Mouse (Mus musculus) hindbrain, embryonic 15.5 days (tissue): ENCODE results near the gene Tm9sf4. TPM values are rescaled to one million over a fixed set of nuclear protein-coding genes. Genes with fewer than 3 reads are reported as not detected.

Experiments
- ATAC-seq: fragments of 200-750 bp; cut with Nextera tagmentation; 2 replicates; pipeline ENCODE4 v1.8.0; 2017; ENCODE audit warnings: low read depth, moderate number of reproducible peaks, moderate TSS enrichment; ENCODE audit not compliant: low FRiP score
- H3K27ac ChIP-seq: fragments of 300-500 bp; sonication (generic); replicated peaks from 2 replicates; pipeline ENCODE4 v1.5.1; 2015; ENCODE audit warnings: mild to moderate bottlenecking, inconsistent platforms
- H3K27me3 ChIP-seq: fragments of 300-500 bp; sonication (generic); 2 replicates; pipeline ENCODE4 v1.6.1; 2015; ENCODE audit warnings: control low read depth, inconsistent platforms
- H3K36me3 ChIP-seq: fragments of 300-500 bp; sonication (generic); 2 replicates; pipeline ENCODE4 v1.6.1; 2015; ENCODE audit warnings: control low read depth, inconsistent platforms
- H3K4me1 ChIP-seq: fragments of 300-500 bp; sonication (generic); replicated peaks from 2 replicates; pipeline ENCODE4 v1.6.1; 2015; ENCODE audit warnings: control low read depth, inconsistent platforms
- H3K4me2 ChIP-seq: fragments of 300-500 bp; sonication (generic); 2 replicates; pipeline ENCODE4 v1.6.1; 2015; ENCODE audit warnings: moderate library complexity, mild to moderate bottlenecking, inconsistent platforms
- H3K4me3 ChIP-seq: fragments of 300-500 bp; sonication (generic); 2 replicates; pipeline ENCODE4 v1.5.1; 2015; ENCODE audit warnings: mild to moderate bottlenecking, inconsistent platforms
- H3K9ac ChIP-seq: fragments of 300-500 bp; sonication (generic); 2 replicates; pipeline ENCODE4 v1.6.1; 2015; ENCODE audit warnings: inconsistent platforms
- H3K9me3 ChIP-seq: fragments of 300-500 bp; sonication (generic); 2 replicates; pipeline ENCODE4 v1.6.1; 2016; ENCODE audit warnings: control low read depth, inconsistent platforms
- WGBS: fragments of 180-500 bp; shearing (Covaris S2); methylation state at CpG from one replicate; pipeline ENCODE4 v1.1.7; 2015; 5-methylcytosine and 5-hydroxymethylcytosine counted together
- polyA plus RNA-seq: library from polyadenylated mRNA; unstranded; fragments of >200 nt; fragmentation: Nextera tagmentation; extraction: Ambion mirVana; gene quantifications from 2 replicates; pipeline ENCODE4 v1.2.1, GENCODE M21; 2015

Gene Tm9sf4
- polyA plus RNA-seq, 1 experiment from 2014 or later = 85.6 TPM

DNA sequence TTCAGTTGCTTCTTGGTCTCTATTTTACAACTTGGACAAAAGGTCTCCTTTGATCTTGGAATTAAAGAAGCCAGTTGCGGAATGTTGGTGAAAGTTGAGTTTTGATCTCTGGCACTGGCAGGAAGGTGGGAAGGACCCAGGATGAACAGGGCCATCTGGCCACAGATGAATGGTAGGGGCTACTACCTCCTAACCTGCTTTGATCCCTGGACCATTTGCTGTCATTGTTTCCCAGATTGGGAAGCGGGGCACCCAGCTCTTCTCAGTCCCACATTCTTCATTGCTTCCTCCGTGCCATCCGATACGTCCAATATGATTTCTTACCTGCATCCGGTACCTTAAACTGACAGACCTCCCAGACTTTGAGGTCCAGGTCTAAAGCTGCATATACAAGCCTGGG lies 6.0 kb downstream of the Tm9sf4 start:
- Histone ChIP-seq H3K36me3 (no peaks in the 10 kb centered on the region), H3K27ac (no peak overlapping the region), H3K27me3 (no peaks in the 10 kb centered on the region), H3K9ac (no peak overlapping the region), H3K4me2 (no peak overlapping the region), H3K9me3 (no peaks in the 10 kb centered on the region), H3K4me1 (peaks cover 24% of the 10 kb centered on the region), H3K4me3 (no peak overlapping the region)
- ATAC-seq = no peak
- WGBS = 59% methylated on average over 6 of the region's 6 CpGs

DNA sequence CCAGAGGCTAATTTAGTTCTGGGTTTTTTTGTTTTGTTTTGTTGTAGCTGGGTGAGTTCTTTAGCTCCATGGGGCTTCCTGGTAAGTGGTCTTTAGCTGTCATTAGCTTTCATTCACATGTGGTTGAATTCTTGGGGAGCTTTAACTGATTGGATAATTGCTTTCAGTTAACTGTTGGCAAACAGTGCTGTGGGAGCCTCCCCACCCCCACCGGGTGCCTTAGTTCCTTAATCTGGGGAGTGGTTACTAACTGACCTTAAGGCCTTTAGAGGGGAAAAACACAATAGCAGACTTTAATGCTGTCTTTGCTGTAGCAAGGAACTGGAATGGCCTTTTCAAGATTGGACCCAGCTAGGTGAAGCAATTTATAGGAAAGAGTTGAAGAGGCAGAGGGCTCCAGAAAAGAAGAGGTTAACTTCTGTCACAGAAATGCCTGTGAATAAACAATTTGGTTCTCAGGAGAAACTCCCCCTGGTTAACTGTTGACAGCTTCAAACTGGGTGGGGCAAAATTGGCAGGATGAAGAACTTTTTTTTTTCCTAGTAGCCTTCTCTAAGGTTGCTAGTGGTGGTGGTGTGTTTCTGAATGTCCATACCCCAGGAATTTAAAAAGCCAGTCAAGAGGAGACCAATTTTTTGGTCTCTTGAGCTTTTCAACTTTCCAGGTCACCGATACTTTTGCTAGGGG lies 7.2 kb downstream of the Tm9sf4 start:
- Histone ChIP-seq H3K4me2 (no peak overlapping the region), H3K4me3 (no peak overlapping the region), H3K4me1 (peaks cover 13% of the 10 kb centered on the region), H3K27me3 (no peaks in the 10 kb centered on the region), H3K27ac (no peak overlapping the region), H3K36me3 (no peaks in the 10 kb centered on the region), H3K9ac (no peak overlapping the region), H3K9me3 (no peaks in the 10 kb centered on the region)
- 15% methylated on average over 2 of the region's 2 CpGs for WGBS
- no peak for ATAC-seq

DNA sequence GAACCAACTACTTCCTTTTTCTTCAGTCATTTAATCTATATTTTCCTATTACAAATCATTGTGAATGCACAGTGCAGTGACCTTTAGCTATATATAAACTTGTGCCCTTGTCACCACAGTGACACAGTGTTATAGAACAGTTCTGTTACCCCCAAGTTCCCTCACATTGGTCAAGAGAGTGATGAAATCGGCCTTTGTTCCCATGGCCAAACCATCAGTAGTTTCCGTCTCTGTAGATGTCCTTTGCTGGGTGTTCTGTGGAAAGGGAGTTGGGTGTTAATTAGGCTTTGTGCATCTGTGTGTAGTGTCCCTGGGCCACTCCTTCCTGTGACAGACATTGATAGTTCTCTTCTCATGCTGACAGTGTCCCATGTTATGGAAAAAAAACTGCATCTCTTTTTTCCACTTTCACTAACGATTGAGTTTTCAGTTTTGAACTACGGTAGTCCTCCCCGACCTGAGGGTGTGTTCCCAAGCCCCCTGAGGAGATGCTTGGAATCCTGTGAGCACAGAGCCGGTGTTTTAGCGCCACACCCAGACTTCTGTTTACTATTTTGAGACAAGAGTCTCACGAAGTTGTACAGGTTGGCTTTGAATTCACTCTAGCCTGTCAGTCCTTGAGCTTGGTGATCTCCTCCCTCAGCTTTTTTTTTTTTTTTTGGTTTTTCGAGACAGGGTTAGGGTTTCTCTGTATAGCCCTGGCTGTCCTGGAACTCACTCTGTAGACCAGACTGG lies 9.6 kb downstream of the Tm9sf4 start:
- H3K4me1 ChIP-seq = peaks cover 11% of the 10 kb centered on the region; the same call in 1 of the 2 replicates
- H3K27me3 ChIP-seq = no peaks in the 10 kb centered on the region
- no peak overlapping the region for H3K4me2 ChIP-seq
- 93% methylated on average over 9 of the region's 9 CpGs for WGBS
- H3K4me3 ChIP-seq = no peak overlapping the region
- H3K36me3 ChIP-seq = no peaks in the 10 kb centered on the region
- H3K27ac ChIP-seq = no peak overlapping the region
- no peaks in the 10 kb centered on the region for H3K9me3 ChIP-seq
- ATAC-seq = no peak
- no peak overlapping the region for H3K9ac ChIP-seq

DNA sequence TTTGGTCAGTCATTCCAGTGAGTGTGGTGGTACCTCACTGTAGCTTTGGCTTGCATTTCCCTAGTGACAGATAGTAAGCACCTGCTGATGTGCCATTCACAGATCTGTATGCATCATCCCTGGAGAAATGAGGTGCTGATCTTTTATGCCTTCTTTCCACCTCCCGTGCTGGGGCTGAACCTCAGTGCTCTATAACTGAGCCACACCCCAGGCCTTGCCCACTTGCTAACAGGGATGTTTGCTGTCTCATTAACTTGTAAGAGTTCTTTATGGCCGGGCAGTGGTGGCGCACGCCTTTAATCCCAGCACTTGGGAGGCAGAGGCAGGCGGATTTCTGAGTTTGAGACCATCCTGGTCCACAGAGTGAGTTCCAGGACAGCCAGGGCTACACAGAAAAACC lies 10.9 kb downstream of the Tm9sf4 start:
- WGBS = 89% methylated on average over 5 of the region's 5 CpGs
- H3K4me2 ChIP-seq = no peak overlapping the region
- H3K9me3 ChIP-seq = no peaks in the 10 kb centered on the region
- no peak overlapping the region for H3K27ac ChIP-seq
- ATAC-seq = no peak
- H3K36me3 ChIP-seq = no peaks in the 10 kb centered on the region
- peaks cover 11% of the 10 kb centered on the region; the same call in 1 of the 2 replicates for H3K4me1 ChIP-seq
- H3K9ac ChIP-seq = no peak overlapping the region
- H3K27me3 ChIP-seq = no peaks in the 10 kb centered on the region
- no peak overlapping the region for H3K4me3 ChIP-seq

DNA sequence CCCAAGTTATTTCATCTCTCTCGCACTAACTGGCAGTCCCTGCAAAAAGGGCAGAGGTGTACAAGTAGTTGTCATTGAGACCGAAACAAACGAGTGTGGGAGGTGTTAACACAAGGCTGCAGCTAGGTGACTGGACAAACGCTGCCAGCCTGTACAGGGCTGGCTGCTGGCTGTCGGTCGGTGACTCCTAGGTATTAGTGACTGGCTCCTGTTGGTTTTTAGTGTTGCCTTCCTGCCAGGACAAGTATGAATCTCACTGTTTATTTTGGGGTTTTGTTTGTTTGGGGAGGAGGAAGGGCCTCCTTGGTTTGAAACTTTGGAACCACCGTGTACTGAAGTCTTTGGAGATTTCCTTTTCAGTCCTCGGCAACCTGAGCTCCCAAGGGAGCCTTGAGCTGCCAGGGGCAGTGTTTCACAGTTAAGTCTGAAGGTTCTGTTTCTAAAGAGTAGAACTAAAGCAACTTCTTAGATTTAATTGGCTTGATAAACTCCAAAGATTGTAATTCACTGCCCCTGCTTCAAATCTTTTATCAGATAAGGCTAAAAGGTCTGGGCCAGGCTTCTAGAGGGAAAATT lies 15.0 kb downstream of the Tm9sf4 start:
- Histone ChIP-seq H3K9ac (no peak overlapping the region), H3K4me2 (no peak overlapping the region), H3K4me3 (no peak overlapping the region), H3K27ac (no peak overlapping the region), H3K27me3 (no peaks in the 10 kb centered on the region), H3K9me3 (no peaks in the 10 kb centered on the region), H3K36me3 (peaks cover 12% of the 10 kb centered on the region), H3K4me1 (no peaks in the 10 kb centered on the region)
- 79% methylated on average over 8 of the region's 8 CpGs for WGBS
- ATAC-seq = no peak

DNA sequence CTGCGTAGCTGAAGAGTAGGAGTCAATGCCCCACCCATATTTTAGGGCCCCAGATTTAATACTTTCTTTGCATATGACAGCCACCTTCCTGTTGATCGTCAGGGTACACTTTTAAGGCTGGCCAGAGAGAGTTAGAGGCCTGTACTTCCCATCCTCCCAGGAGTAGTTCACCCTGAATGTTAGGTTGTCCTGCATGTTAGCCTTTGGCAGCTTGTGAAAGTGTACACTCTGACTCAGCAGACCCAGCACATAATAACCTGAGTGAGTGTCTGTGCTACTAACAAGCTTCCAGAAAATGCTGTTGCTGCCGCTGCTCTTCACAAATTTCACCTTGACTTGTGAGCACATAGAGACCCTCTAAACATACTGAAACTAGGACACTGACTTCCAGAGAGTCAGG lies 16.1 kb downstream of the Tm9sf4 start:
- 96% methylated on average over 3 of the region's 3 CpGs for WGBS
- H3K36me3 ChIP-seq = peaks cover 18% of the 10 kb centered on the region
- no peak for ATAC-seq

DNA sequence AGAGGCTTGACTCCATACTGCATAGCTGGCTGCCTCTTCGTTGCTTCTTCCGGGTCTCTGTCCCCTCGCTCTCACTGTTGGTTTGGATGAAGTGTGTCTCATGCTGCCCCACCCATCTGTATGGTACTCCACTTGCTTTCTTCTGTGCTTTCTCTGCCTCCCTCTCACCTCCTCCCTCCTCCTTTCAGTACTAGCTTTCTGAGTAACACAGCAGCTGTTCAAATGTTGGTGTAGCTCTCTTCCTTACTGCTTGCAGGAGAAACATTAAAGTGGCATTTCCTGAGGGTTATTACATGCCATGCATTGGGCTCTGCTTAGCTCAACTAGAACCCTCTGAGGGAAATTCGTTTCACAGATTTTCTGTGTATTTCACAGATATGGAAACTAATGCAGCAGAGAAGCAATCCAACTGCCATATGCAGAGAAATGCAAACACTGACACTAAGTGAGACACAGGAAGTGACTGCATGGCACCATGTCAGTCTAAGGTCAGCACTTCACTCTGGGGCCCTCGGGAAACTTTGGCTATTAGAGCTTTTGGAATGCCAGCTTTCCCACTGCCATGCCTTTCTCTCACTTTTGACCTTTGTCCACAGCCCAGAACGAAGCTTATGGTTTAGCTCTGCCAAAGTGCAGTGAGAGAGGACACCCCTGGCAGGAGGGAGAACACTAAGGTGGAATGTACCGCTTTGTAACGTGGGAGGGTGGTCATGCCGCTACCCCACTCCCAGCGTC lies 18.2 kb downstream of the Tm9sf4 start:
- no peaks in the 10 kb centered on the region for H3K4me1 ChIP-seq
- no peak overlapping the region for H3K9ac ChIP-seq
- WGBS = 82% methylated on average over 10 of the region's 10 CpGs
- H3K27me3 ChIP-seq = no peaks in the 10 kb centered on the region
- ATAC-seq = no peak
- no peak overlapping the region for H3K4me2 ChIP-seq
- H3K27ac ChIP-seq = no peak overlapping the region
- no peak overlapping the region for H3K4me3 ChIP-seq
- no peaks in the 10 kb centered on the region for H3K9me3 ChIP-seq
- peaks cover 36% of the 10 kb centered on the region for H3K36me3 ChIP-seq

More for the DNA sequence above, 16.1 kb downstream of the Tm9sf4 start:
- Histone ChIP-seq H3K27me3 (no peaks in the 10 kb centered on the region), H3K9me3 (no peaks in the 10 kb centered on the region), H3K9ac (no peak overlapping the region), H3K4me2 (no peak overlapping the region), H3K27ac (no peak overlapping the region), H3K4me3 (no peak overlapping the region), H3K4me1 (no peaks in the 10 kb centered on the region)

DNA sequence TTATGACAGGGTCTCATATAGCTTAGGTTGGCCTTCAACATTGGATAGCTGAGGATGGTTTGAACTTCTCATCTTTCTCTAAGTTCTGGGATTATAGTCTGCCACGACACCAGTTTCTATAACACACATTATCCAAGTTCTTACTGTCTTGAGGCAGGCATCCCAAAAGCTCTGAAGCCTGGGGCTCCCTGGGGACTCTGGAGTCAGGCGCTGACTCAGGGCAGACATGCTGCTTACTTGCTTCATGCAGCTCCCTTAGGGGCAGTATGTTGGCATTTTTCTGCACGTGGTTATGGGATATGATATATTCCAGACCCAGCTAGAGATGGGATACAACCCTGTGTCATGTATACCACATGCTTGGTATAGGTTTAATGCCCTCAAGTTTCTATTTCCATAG lies 18.9 kb downstream of the Tm9sf4 start:
- H3K27ac ChIP-seq = no peak overlapping the region
- H3K4me3 ChIP-seq = no peak overlapping the region
- 81% methylated on average over 3 of the region's 3 CpGs for whole genome bisulfite sequencing
- no peak for ATAC-seq
- H3K4me1 ChIP-seq = no peaks in the 10 kb centered on the region
- no peak overlapping the region for H3K4me2 ChIP-seq
- H3K9me3 ChIP-seq = no peaks in the 10 kb centered on the region
- no peak overlapping the region for H3K9ac ChIP-seq
- H3K36me3 ChIP-seq = peaks cover 42% of the 10 kb centered on the region
- no peaks in the 10 kb centered on the region for H3K27me3 ChIP-seq

DNA sequence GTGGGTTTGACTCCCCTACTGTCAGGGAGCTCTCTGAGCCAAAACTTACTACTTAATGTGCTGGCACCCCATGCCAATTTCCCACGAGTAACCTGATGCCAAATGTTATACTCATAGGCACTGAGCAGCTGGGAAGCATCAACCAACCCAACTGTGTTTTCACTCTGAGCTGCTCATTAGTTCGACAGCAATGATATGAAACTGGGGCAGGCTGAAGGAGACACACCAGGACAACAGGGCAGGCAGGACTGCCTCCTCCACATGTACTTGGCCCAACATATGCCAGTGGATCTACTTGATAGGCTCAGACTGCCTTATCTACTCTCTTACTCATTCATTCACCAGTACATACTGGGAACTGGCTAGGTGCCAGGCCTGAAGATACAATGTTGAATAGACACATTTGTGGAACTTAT lies 25.1 kb downstream of the Tm9sf4 start:
- peaks cover 78% of the 10 kb centered on the region for H3K36me3 ChIP-seq

DNA sequence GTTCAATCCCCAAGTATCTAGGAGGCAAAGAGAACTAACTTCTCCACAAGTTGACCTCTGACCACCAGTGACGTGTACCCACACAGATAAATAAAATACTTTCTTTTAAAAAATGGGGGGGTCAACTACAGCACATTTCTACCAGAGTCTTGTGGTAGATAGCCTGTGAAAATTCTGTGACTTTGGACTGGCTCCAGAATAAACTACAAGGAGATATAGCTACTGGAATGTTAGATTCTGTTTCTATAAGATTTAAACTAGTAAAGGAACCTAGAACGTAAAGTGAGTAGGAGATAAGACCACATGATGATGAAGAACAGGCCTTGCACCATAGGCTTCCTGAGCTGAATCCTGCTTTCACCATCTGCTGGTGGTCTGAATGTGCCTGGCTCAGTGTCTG lies 26.7 kb downstream of the Tm9sf4 start:
- no peak for ATAC-seq
- 93% methylated on average over 2 of the region's 2 CpGs for WGBS
- Histone ChIP-seq H3K4me2 (no peak overlapping the region), H3K4me3 (no peak overlapping the region), H3K27me3 (no peaks in the 10 kb centered on the region), H3K9ac (no peak overlapping the region), H3K9me3 (no peaks in the 10 kb centered on the region), H3K36me3 (peaks cover 82% of the 10 kb centered on the region), H3K4me1 (no peaks in the 10 kb centered on the region), H3K27ac (no peak overlapping the region)

More for the DNA sequence above, 25.1 kb downstream of the Tm9sf4 start:
- Histone ChIP-seq H3K9ac (no peak overlapping the region), H3K9me3 (no peaks in the 10 kb centered on the region), H3K4me3 (no peak overlapping the region), H3K27me3 (no peaks in the 10 kb centered on the region), H3K27ac (no peak overlapping the region), H3K4me2 (no peak overlapping the region), H3K4me1 (no peaks in the 10 kb centered on the region)
- WGBS = 78% methylated on average over 2 of the region's 2 CpGs
- ATAC-seq = no peak

DNA sequence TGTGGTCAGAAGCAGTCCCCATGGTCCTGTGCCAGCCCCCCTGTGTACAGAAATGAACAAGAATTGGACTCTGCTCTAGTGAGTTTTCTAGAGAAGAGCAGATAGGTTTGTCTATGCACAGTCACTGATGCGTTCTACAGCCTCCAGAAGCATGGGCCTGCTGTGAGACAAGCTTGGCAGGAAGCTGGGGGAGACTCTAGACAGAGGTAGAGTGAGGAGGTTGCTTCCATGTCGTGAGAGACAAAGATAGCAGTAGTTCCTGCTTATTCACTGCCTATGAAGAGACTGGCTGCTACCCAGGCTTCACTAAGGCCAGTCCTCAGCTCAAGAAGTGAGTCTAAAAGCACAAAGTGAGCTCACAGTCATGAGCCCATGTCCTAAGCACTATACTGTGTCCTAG lies 30.1 kb downstream of the Tm9sf4 start:
- peaks cover 79% of the 10 kb centered on the region for H3K36me3 ChIP-seq
- H3K4me2 ChIP-seq = no peak overlapping the region
- H3K4me3 ChIP-seq = no peak overlapping the region
- WGBS = 92% methylated on average over 2 of the region's 2 CpGs
- no peak for ATAC-seq
- H3K9me3 ChIP-seq = no peaks in the 10 kb centered on the region
- H3K9ac ChIP-seq = no peak overlapping the region
- H3K27ac ChIP-seq = no peak overlapping the region
- no peaks in the 10 kb centered on the region for H3K4me1 ChIP-seq
- no peaks in the 10 kb centered on the region for H3K27me3 ChIP-seq

DNA sequence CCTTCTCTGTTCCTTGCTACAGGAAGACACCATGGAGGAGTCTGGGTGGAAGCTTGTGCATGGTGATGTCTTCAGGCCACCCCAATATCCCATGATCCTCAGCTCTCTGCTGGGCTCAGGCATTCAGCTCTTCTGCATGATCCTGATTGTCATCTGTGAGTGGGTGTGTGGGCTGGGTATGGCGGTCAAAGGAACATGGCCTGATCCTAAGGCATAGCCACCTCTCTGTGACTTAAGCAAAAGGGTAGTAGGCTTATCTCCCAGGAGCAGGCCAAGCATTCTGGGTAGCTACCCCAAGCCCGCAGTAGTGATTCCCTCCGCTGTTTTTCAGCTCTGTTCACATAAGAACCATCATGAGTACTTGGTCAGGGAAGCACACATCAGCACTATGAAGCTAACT lies 33.2 kb downstream of the Tm9sf4 start:
- H3K27ac ChIP-seq = no peak overlapping the region
- no peaks in the 10 kb centered on the region for H3K4me1 ChIP-seq
- no peak overlapping the region for H3K9ac ChIP-seq
- no peak for ATAC-seq
- H3K36me3 ChIP-seq = peaks cover 74% of the 10 kb centered on the region
- no peak overlapping the region for H3K4me3 ChIP-seq
- H3K9me3 ChIP-seq = no peaks in the 10 kb centered on the region
- no peaks in the 10 kb centered on the region for H3K27me3 ChIP-seq
- H3K4me2 ChIP-seq = no peak overlapping the region
- WGBS = 97% methylated on average over 3 of the region's 3 CpGs
